Mouse (Mus musculus): ENCODE results near the gene Ap2s1. TPM values are rescaled to one million over a fixed set of nuclear protein-coding genes. Genes with fewer than 3 reads are reported as not detected.
A peak's percentile ranks its signal among the peaks of the same experiment; 100 is the strongest.

Gene Ap2s1
- polyA plus RNA-seq, 1 experiment: 356 TPM

GRCm38 (mm10) chr7:16755362-16756017 lies 17.3 kb downstream of the Ap2s1 start:
- no peak for DNase-seq (ENCODE audit: low read depth)

- no peak for DNase-seq (ENCODE audit: low read depth)
Observed at GRCm38 (mm10) chr7:16758872-16759574, 20.8 kb downstream of the Ap2s1 start.

- no peak for DNase-seq (ENCODE audit: low read depth)
Observed at GRCm38 (mm10) chr7:16760292-16760691, 22.1 kb downstream of the Ap2s1 start.

DNA sequence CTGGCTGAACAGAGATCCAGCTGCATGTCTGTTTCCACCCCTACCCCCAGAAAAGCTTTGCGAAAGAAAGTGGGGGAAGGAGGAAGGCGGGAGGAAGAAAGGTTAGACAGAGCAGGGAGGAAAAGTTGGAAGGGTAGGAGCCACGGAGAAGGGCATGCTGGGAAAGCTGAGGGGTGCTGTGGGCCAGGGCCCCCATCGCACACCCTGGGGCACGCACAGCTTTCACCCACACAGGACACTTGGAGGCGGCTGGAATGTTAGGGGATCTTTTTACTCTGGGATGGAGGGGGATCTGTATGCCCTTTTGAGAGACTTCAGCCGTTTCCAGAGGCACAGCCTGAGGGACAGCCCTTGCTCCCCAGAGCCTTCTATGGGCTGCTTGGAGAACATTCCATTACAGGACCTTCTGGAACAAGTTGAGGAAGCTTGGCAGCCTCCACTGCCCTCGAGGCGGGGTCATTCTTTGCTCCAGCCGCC lies 22.8 kb downstream of the Ap2s1 start:
- DNase-seq (ENCODE audit: low read depth): no peak

DNA sequence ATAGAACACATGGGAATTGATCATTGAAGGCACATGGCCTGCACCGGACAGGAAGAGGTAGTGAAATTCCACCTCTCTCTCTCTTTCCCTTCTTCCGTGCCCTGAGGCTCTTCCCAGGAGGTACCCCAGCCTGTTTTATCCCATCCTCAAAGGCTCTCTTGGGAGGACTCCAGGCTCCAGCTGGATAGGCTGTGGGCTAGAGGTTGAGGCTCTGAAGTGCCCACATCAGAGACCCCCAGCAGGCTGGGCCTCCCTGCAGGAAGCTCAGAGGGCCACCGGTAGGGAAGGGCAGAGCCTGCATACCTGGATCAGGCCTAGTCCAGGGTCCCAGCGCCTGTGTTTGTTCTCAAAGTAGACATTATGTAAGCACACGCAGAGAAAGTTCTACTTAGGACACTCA lies 23.4 kb downstream of the Ap2s1 start:
- DNase-seq (ENCODE audit: low read depth): no peak

DNA sequence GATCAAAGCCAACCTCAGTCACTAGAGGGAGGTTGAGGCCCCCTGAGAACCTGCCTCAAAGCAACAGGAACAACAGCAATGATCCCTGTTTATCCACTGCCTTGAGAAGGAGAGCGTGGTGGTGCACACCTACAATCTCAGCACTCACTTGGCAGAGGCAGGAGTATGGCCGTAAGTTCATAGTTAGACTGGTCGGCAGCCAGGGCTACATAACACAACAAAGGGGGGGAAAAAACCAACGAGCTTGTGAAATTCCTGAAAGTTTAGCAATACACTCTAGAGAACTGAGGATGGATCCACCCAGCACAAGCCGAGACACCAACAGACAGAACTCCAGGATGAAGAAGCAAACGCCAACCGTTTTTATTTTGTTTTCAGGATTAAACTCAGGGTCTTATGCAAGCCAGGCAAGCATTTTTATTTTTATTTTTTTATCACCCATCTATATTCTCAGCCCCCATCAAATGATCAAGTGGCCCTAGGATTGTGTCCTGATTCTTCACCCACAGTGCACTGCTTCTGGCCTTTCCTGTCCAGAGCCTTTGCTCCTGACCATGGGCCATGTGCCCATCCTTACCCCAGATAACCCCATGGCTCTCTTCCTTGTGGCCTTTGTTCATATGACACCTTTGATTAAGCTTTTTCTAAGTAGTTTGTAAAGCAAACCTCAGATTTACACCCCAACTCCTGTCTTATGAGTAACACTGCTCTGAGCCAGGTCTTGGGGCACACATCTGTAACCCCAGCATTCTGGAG lies 25.4 kb downstream of the Ap2s1 start:
- DNase-seq (ENCODE audit: low read depth): no peak

DNA sequence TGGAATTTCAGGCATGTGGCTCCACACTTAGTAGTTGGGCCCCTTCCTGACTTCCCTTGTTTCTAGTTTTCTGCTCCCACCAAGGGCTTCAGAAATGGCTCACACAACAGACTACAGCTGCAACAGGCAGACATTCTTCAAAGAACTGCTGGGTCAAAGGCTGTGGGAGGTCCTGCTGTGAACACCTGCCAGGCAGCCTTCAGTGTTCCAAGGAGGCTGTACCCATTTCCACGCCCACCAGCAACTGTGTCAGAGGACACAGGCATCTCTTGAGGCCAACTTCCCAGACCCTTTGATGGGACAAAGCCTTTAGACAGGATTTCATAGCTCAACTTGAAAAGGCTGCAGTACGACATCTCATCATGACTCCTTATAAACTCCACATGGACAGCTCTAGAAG lies 28.2 kb downstream of the Ap2s1 start:
- DNase-seq (ENCODE audit: low read depth): no peak

- DNase-seq (ENCODE audit: low read depth): no peak
Observed at GRCm38 (mm10) chr7:16775888-16776287, 37.7 kb downstream of the Ap2s1 start.

DNA sequence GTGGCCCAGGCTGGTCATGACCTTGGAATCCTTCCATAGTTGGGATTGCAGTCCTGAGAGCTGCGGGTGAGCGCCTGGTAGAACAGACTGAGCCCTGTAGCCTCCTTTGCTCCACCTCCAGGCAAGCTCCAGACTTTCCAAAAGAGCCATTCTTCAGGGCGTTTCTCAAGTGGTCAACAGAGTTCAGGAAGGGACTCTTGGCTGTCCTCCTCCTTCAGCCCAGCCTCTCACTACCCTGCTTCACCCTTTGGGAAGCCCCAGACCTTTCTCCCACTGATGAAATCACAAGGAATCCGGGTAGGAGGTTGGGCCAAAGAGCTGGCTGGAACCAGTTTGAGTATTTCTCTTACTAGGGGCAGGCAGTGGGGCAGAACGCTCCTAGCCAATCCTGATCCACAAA lies 41.9 kb downstream of the Ap2s1 start:
- no peak for DNase-seq (ENCODE audit: low read depth)

- DNase-seq (ENCODE audit: low read depth): peak; percentile 44
Observed at GRCm38 (mm10) chr7:16780825-16781554, 42.8 kb downstream of the Ap2s1 start, which contains the start of gene Slc1a5. Gene Slc1a5 (plus strand): TSS chr7:16781340.

DNA sequence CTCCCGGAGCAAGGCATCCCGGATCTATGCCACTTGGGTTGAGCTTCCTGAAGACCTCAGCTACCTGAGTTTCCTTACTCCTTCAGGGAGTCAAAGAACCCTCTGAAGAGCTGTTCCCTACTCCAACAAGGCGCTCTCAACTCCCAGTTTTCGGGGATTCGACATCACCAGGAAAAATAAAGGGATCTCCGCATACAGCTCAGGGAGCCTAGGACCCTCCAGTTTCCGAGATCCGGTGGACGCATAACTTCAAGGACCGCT lies 43.3 kb downstream of the Ap2s1 start:
- no peak for DNase-seq (ENCODE audit: low read depth)

DNA sequence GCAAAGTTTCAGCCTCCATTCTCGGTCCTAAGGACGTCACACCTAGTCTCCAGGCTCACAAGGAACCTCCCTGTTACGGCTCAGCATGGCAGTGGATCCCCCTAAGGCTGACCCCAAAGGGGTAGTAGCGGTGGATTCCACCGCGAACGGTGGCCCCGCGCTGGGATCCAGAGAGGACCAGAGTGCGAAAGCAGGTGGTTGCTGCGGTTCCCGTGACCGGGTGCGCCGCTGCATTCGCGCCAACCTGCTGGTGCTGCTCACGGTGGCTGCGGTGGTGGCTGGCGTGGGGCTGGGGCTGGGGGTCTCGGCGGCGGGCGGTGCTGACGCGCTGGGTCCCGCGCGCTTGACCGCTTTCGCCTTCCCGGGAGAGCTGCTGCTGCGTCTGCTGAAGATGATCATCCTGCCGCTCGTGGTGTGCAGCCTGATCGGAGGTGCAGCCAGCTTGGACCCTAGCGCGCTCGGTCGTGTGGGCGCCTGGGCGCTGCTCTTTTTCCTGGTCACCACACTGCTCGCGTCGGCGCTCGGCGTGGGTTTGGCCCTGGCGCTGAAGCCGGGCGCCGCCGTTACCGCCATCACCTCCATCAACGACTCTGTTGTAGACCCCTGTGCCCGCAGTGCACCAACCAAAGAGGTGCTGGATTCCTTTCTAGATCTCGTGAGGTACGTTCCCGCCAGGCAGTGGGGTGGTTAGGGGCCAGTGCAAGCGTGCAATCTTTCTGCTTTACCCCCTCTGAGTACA lies 43.8 kb downstream of the Ap2s1 start:
- DNase-seq (ENCODE audit: low read depth): no peak

DNA sequence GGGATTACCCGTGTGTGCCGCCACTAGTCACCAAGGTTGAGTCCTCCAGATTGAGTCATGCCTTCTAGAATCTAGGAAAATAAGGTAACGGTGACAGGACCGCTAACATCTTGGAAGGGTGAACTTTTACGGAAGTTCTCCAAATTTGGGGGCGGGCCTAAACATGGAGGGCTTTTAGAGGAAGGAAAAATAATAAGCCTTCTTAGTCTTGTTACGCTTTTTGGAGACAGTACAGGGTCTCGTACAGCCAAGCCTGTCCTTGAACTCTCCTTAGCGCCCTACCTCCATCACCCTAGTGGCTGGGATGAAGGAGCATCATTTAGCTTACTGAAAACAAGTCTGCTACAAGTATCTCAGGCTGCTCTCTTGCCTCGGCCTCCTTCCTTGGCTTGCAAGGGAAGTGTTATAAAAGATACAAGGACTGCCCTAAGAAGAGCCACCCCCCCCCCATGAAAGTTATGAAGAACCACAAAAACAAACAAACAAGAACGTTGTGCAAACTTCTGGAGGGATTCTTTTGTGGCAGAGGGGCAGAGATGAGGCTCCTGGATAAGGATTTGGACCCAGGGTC lies 44.4 kb downstream of the Ap2s1 start:
- DNase-seq (ENCODE audit: low read depth): no peak

- no peak for DNase-seq (ENCODE audit: low read depth)
Observed at GRCm38 (mm10) chr7:16783224-16783688, 45.0 kb downstream of the Ap2s1 start.

GRCm38 (mm10) chr7:16783758-16784415 lies 45.7 kb downstream of the Ap2s1 start:
- no peak for DNase-seq (ENCODE audit: low read depth)

- DNase-seq (ENCODE audit: low read depth): no peak
Observed at GRCm38 (mm10) chr7:16784498-16784976, 46.3 kb downstream of the Ap2s1 start.

- no peak for DNase-seq (ENCODE audit: low read depth)
Observed at GRCm38 (mm10) chr7:16785541-16786083, 47.4 kb downstream of the Ap2s1 start.

GRCm38 (mm10) chr7:16792316-16792715 lies 54.1 kb downstream of the Ap2s1 start:
- no peak for DNase-seq (ENCODE audit: low read depth)

DNA sequence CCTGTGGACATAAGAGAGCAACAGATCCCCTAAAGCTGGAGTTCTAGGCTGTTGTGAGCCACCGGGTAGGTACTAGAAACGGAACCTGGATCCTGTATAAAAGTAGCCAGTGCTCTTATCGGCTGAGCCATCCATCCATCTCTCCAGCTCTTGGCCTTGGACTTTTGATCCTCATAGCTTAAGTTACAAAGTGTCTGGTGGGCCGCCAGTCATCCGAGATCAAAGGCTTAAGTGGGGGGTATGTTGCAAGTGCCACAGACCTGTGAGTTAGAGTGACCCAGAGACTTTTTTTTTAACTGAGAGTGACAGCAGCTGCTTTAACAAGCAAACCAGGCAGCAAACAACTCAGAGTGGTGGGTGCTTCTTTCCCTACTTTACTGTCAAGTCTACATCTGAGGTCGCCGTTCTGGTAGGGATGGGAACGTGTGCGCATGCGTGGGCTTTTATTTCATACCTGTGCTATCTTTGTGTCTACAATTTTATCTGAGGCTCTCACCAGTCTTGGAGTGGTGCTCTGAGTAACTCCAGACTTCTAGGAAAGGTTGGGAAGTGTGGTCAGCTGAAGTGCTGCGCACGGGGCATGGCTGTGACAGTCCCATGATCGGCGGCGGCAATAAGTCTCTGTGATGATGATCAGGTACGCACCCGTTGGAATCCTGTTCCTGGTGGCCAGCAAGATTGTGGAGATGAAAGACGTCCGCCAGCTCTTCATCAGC lies 55.0 kb downstream of the Ap2s1 start:
- no peak for DNase-seq (ENCODE audit: low read depth)
